Mouse (Mus musculus): ENCODE measurements around the gene Speer4f2.
"Not testable (repeated sequence)": the region's sequence is repeated elsewhere in the genome, so short reads cannot be mapped to it uniquely, and the experiment has no call there.

The Speer4f2 gene

GRCm38 (mm10) chr5:17372880-17373279 lies at the start of gene Speer4f2:
Gene Speer4f2, plus strand, starts transcription at chr5:17373180.
- not testable (repeated sequence) for DNase-seq

- DNase-seq: no peak
These were observed 43.9 kb upstream of the Speer4f2 start for GRCm38 (mm10) chr5:17328946-17329566.

- no peak for DNase-seq
These were observed 38.1 kb upstream of the Speer4f2 start for GRCm38 (mm10) chr5:17334836-17335235.

GRCm38 (mm10) chr5:17345741-17346140 lies 27.2 kb upstream of the Speer4f2 start:
- not testable (repeated sequence) for DNase-seq

- DNase-seq: no peak
These were observed 13.5 kb upstream of the Speer4f2 start for GRCm38 (mm10) chr5:17359394-17359999.

GRCm38 (mm10) chr5:17389926-17390325 lies 16.9 kb downstream of the Speer4f2 start:
- no peak for DNase-seq

- DNase-seq: no peak
These were observed 18.2 kb downstream of the Speer4f2 start for GRCm38 (mm10) chr5:17391207-17391606.

- no peak for DNase-seq
These were observed 27.6 kb downstream of the Speer4f2 start for GRCm38 (mm10) chr5:17400571-17400970.

GRCm38 (mm10) chr5:17401206-17402077 lies 28.5 kb downstream of the Speer4f2 start:
- no peak for DNase-seq

GRCm38 (mm10) chr5:17402330-17403125 lies 29.5 kb downstream of the Speer4f2 start:
- no peak for DNase-seq

- no peak for DNase-seq
These were observed 30.6 kb downstream of the Speer4f2 start for GRCm38 (mm10) chr5:17403584-17403983.

- no peak for DNase-seq
These were observed 36.1 kb downstream of the Speer4f2 start for GRCm38 (mm10) chr5:17408924-17409660.

- DNase-seq: no peak
These were observed 44.2 kb downstream of the Speer4f2 start for GRCm38 (mm10) chr5:17417201-17417600.

- no peak for DNase-seq
These were observed 46.3 kb downstream of the Speer4f2 start for GRCm38 (mm10) chr5:17419215-17419820.

- no peak for DNase-seq
These were observed 46.9 kb downstream of the Speer4f2 start for GRCm38 (mm10) chr5:17419921-17420320.

- DNase-seq: no peak
These were observed 49.2 kb downstream of the Speer4f2 start for GRCm38 (mm10) chr5:17422225-17422624.

- DNase-seq: no peak
These were observed 54.0 kb downstream of the Speer4f2 start for GRCm38 (mm10) chr5:17426930-17427329.

Data from cerebellum, adult 9-10 months (tissue).